ENCODE assay signal across 16 mouse cellular contexts in the genomic region with DNA sequence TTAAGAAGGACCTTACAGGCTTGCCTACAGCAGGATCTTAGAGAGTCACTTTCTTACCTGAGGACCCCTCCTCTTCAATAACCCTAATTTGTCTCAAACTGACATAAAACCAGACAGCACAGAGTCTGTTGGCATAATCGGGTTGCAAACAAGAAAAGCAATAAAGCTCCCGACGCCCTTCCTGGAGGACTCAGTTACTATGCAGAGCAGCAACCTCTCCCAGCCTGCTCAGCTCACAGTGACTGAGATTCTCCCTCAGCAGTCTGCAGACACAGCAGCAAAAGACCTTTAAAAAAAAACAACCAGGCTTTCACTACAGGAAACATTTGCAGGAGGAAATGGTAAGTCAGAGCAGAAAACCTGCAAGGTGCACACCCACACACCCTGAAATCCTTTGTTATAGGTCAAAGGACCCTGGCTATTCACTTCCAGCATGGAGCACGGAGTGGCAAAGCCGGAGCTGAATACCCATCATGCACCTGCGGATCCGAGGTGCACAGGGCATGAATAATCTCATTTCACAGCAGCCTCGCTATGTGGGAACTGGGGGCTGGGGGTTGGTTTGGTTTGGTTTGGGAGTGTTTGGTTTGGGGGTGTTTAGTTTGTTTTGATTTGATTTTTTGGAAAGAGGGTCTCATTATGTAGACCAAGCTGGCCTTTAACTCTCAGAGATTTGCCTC.
A peak's percentile ranks its signal among the peaks of the same experiment; 100 is the strongest.
DNase-seq lines count a peak whose midpoint lies in the region; ATAC-seq and TF ChIP-seq lines count a peak whose summit lies in the region.
"Had no signal": no experiment of that assay in that cellular context is flagged by ENCODE, and none has a peak within 500 bp of the region (broad histone marks: within the 10 kb centered on the region; RNA-seq: fewer than 3 reads in every experiment).

No protein-coding gene starts in this region.

- peak; percentile 19 for DNase-seq in ZHBTc4 (ENCODE audit: low read depth, low spot score)
- DNase-seq in spleen, postnatal 36 days (ENCODE audit: low spot score in 2 of 2): no peak
- no peak for DNase-seq in spleen, postnatal 10 days (ENCODE audit: low spot score in 2 of 2)
- no peak for DNase-seq in right cerebral cortex, postnatal 4 days
- DNase-seq: cerebellum, adult 9-10 months; embryo, embryonic 11 days; kidney, postnatal 10 days; lung, postnatal 10 days; thymus, postnatal 36 days had no signal

- no peak for TF ChIP-seq POLR2A in olfactory bulb, adult 2 months (IDR thresholded peaks at IDR 0.05; ENCODE audit: insufficient read depth, low read depth, low read length)

- no peaks in the 10 kb centered on the region for H3K27me3 ChIP-seq in hindbrain, embryonic 13.5 days
- H3K27me3 ChIP-seq in hindbrain, embryonic 12.5 days: no peaks in the 10 kb centered on the region
- no peaks in the 10 kb centered on the region; the same call in 1 of the 2 replicates for H3K27me3 ChIP-seq in midbrain, embryonic 12.5 days

- H3K4me2 ChIP-seq in hindbrain, embryonic 13.5 days: no peak overlapping the region
- H3K4me2 ChIP-seq in hindbrain, embryonic 12.5 days (replicated peaks): no peak overlapping the region
- no peak overlapping the region for H3K4me2 ChIP-seq in midbrain, embryonic 12.5 days (replicated peaks)

- H3K4me3 ChIP-seq in hindbrain, embryonic 13.5 days: no peak overlapping the region
- H3K4me3 ChIP-seq in hindbrain, embryonic 12.5 days: no peak overlapping the region
- no peak overlapping the region for H3K4me3 ChIP-seq in midbrain, embryonic 12.5 days
- H3K4me3 ChIP-seq in olfactory bulb, adult 2 months (ENCODE audit: insufficient read depth, low read depth, low read length): no peak overlapping the region
- H3K4me3 ChIP-seq: erythroblast, embryonic 14.5 days; limb, embryonic 10.5 days had no signal

- H3K27ac ChIP-seq in hindbrain, embryonic 13.5 days: peak overlapping the region; percentile 31; the same call in 1 of the 2 replicates
- no peak overlapping the region for H3K27ac ChIP-seq in hindbrain, embryonic 12.5 days
- no peak overlapping the region for H3K27ac ChIP-seq in midbrain, embryonic 12.5 days (replicated peaks)
- peak overlapping the region; percentile 48; the same call in 1 of the 2 replicates for H3K27ac ChIP-seq in olfactory bulb, adult 2 months (ENCODE audit: insufficient read depth, low read depth, low read length)
- H3K27ac ChIP-seq: limb, embryonic 10.5 days; liver, embryonic 14.5 days had no signal

- peaks cover 13% of the 10 kb centered on the region for H3K4me1 ChIP-seq in hindbrain, embryonic 13.5 days (replicated peaks)
- peaks cover 6% of the 10 kb centered on the region; the same call in 1 of the 2 replicates for H3K4me1 ChIP-seq in hindbrain, embryonic 12.5 days
- H3K4me1 ChIP-seq in midbrain, embryonic 12.5 days: peaks cover 7% of the 10 kb centered on the region; the same call in 1 of the 2 replicates
- peaks cover 7% of the 10 kb centered on the region for H3K4me1 ChIP-seq in olfactory bulb, adult 2 months (ENCODE audit: control insufficient read depth, insufficient read depth, low read length)
- H3K4me1 ChIP-seq: limb, embryonic 10.5 days had no signal

- 50% methylated on average over 8 of the region's 8 CpGs for WGBS in hindbrain, embryonic 13.5 days
- WGBS in hindbrain, embryonic 12.5 days: 56% methylated on average over 8 of the region's 8 CpGs
- 49% methylated on average over 8 of the region's 8 CpGs for WGBS in midbrain, embryonic 12.5 days
- 35% methylated on average over 8 of the region's 8 CpGs for WGBS in olfactory bulb, adult 2 months

- H3K9ac ChIP-seq in hindbrain, embryonic 13.5 days: no peak overlapping the region
- no peak overlapping the region for H3K9ac ChIP-seq in hindbrain, embryonic 12.5 days
- no peak overlapping the region for H3K9ac ChIP-seq in midbrain, embryonic 12.5 days (replicated peaks)
- H3K9ac ChIP-seq: liver, embryonic 14.5 days had no signal

- peak; percentile 22; the same call in 1 of the 2 replicates for ATAC-seq in hindbrain, embryonic 13.5 days (ENCODE audit: low FRiP score)
- ATAC-seq in hindbrain, embryonic 12.5 days (ENCODE audit: low FRiP score): no peak
- ATAC-seq in midbrain, embryonic 12.5 days (ENCODE audit: low FRiP score, low read depth): peak; percentile 55; the same call in 1 of the 2 replicates

- no peaks in the 10 kb centered on the region for H3K9me3 ChIP-seq in hindbrain, embryonic 13.5 days
- no peaks in the 10 kb centered on the region for H3K9me3 ChIP-seq in hindbrain, embryonic 12.5 days (replicated peaks)
- no peaks in the 10 kb centered on the region for H3K9me3 ChIP-seq in midbrain, embryonic 12.5 days
- H3K9me3 ChIP-seq: limb, embryonic 10.5 days had no signal

- no peak for TF ChIP-seq CTCF in olfactory bulb, adult 2 months (IDR thresholded peaks at IDR 0.05; ENCODE audit: insufficient read depth, low read depth, low read length)

- H3K36me3 ChIP-seq in hindbrain, embryonic 13.5 days: no peaks in the 10 kb centered on the region
- H3K36me3 ChIP-seq in hindbrain, embryonic 12.5 days: no peaks in the 10 kb centered on the region
- H3K36me3 ChIP-seq in midbrain, embryonic 12.5 days: no peaks in the 10 kb centered on the region
- H3K36me3 ChIP-seq: limb, embryonic 10.5 days had no signal

Comparison
In these comparisons a context has a peak if more than half of its experiments do, and no peak if none do; other contexts are left out.
1. H3K27ac ChIP-seq: peak in hindbrain, embryonic 13.5 days (single experiment) and olfactory bulb, adult 2 months (single experiment); none in hindbrain, embryonic 12.5 days (single experiment) and midbrain, embryonic 12.5 days (single experiment).